Mouse (Mus musculus) erythroblast, embryonic 14.5 days (primary cell): ENCODE measurements around the gene Ceacam19.

Source experiments
- GATA1 ChIP-seq: IDR thresholded peaks from 2 replicates; pipeline ENCODE4 v1.6.1; 2012; ENCODE audit warnings: low read length, inconsistent platforms, mixed read lengths
- TAL1 ChIP-seq: IDR thresholded peaks from 3 replicates; pipeline ENCODE4 v1.6.1; 2012; ENCODE audit warnings: low read length, inconsistent platforms, mixed read lengths

DNA sequence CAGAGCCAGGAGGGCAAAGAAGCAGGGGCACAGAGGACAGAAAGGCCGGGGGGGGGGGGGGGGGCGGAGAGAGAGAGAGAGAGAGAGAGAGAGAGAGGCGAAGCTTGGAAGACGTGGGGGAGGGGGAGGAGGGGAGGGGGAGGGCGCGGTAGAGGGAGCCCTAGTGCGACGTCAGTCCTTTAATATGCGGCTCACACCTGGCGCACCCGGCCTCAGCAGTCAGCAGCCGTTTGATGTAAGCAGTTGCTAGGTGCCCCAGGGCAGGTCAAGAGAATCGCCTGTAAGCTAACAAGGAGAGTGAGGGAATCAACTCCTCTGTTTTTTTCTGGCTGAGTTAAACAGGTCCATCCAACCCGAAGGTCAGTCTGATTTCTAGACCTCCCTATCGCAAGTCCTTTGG lies 36.0 kb upstream of the Ceacam19 start:
- TF ChIP-seq GATA1 (no peak), TAL1 (no peak)
